ENCODE assay signal across 8 mouse cellular contexts in genomic region chr3:88831177-88832121, GRCm38 (mm10). TPM values are rescaled to one million over a fixed set of nuclear protein-coding genes. Genes with fewer than 3 reads are reported as not detected.
DNase-seq lines count a peak whose midpoint lies in the region; ATAC-seq and TF ChIP-seq lines count a peak whose summit lies in the region.
"Not testable (repeated sequence)": the region's sequence is repeated elsewhere in the genome, so short reads cannot be mapped to it uniquely, and the experiment has no call there.

No protein-coding gene starts in this region.

- H3K27ac ChIP-seq in intestine, embryonic 14.5 days (ENCODE audit: low read depth) = peak overlapping the region; percentile 54; the same call in 1 of the 2 replicates
- peak overlapping the region; percentile 87 for H3K27ac ChIP-seq in left cerebral cortex, adult 2 months

- H3K9ac ChIP-seq in intestine, embryonic 14.5 days (ENCODE audit: low read length) = not testable (repeated sequence)

- H3K4me2 ChIP-seq in intestine, embryonic 14.5 days (ENCODE audit: low read length) = peak overlapping the region; percentile 45

- H3K9me3 ChIP-seq in intestine, embryonic 14.5 days (ENCODE audit: control insufficient read depth, low read length) = not testable (repeated sequence)

- not testable (repeated sequence) for H3K4me1 ChIP-seq in intestine, embryonic 14.5 days (replicated peaks; ENCODE audit: control insufficient read depth, insufficient read depth, low read length)

- peak; percentile 42 for DNase-seq in adrenal gland, adult 8-10 months
- peak; percentile 58 for DNase-seq in embryo, embryonic 9.5 days (ENCODE audit: extremely low spot score)
- peak; percentile 67 for DNase-seq in intestine, embryonic 14.5 days (ENCODE audit: low spot score)
- peak; percentile 70 to 79 for DNase-seq in left cerebral cortex, adult 2 months (ENCODE audit: extremely low spot score in 1 of 2, low spot score in 2 of 2)
- peak; percentile 38 for DNase-seq in lung, postnatal 14 days
- DNase-seq in ovary, postnatal 36 days (ENCODE audit: low spot score) = peak; percentile 61
- peak; percentile 4 to 13 for DNase-seq in thymus, postnatal 10 days (ENCODE audit: low spot score in 2 of 2)

- H3K4me3 ChIP-seq in intestine, embryonic 14.5 days (ENCODE audit: low read depth, low read length) = peak overlapping the region; percentile 17; the same call in 1 of the 2 replicates
- peak overlapping the region; percentile 62 for H3K4me3 ChIP-seq in left cerebral cortex, adult 2 months

- H3K27me3 ChIP-seq in intestine, embryonic 14.5 days (replicated peaks; ENCODE audit: control insufficient read depth, insufficient read depth, low read length) = not testable (repeated sequence)

- peak; percentile 52 for ATAC-seq in granulocyte monocyte progenitor cell, adult 5-6 weeks (replicated peaks; ENCODE audit: poor library complexity, severe bottlenecking)
- peak; percentile 68 for ATAC-seq in intestine, embryonic 14.5 days (replicated peaks; ENCODE audit: low FRiP score, low TSS enrichment, low read depth)

- intact Hi-C loops in left cerebral cortex, adult 2 months (cut with DNase I) = not testable (repeated sequence)

- TF ChIP-seq CTCF in left cerebral cortex, adult 2 months (IDR thresholded peaks at IDR 0.05) = not testable (repeated sequence)

- not testable (repeated sequence) for H3K36me3 ChIP-seq in intestine, embryonic 14.5 days (ENCODE audit: control insufficient read depth, insufficient read depth, low read length)

- 9% methylated on average over 21 of the region's 28 CpGs for WGBS in intestine, embryonic 14.5 days

RNA-seq across cellular contexts. Expression of gene Gon4l, which starts 3.6 kb away (rescaled TPM):
- total RNA-seq in adrenal gland, adult 8-10 months (2022) = 10 to 100 TPM; 34.8 to 56.4 (median 40.3) TPM
- 34.9 and 45.3 TPM in 2 replicates for total RNA-seq in granulocyte monocyte progenitor cell, adult 5-6 weeks (2014; fragmentation: Nextera tagmentation)
- 22.8 and 29.2 TPM in 2 replicates for total RNA-seq in granulocyte monocyte progenitor cell, adult 5-6 weeks (2017)
- 14.7 and 14.8 TPM in 2 replicates for polyA plus RNA-seq in intestine, embryonic 14.5 days (2014; fragmentation: Nextera tagmentation; extraction: Ambion mirVana)
- 10 to 100 TPM; 46.9 to 48.3 TPM for total RNA-seq in left cerebral cortex, adult 2 months (2021)

RNA-seq across cellular contexts. Expression of gene Syt11, which starts 56.5 kb away (rescaled TPM):
- total RNA-seq in adrenal gland, adult 8-10 months (2022) = 10 to 100 TPM; 13.5 to 24.3 (median 15.7) TPM
- 0.19 and 0.62 TPM in 2 replicates for total RNA-seq in granulocyte monocyte progenitor cell, adult 5-6 weeks (2014; fragmentation: Nextera tagmentation)
- 0.65 and 1.1 TPM in 2 replicates for total RNA-seq in granulocyte monocyte progenitor cell, adult 5-6 weeks (2017)
- polyA plus RNA-seq in intestine, embryonic 14.5 days (2014; fragmentation: Nextera tagmentation; extraction: Ambion mirVana) = 28.6 and 29.7 TPM in 2 replicates
- 100 to 1,000 TPM; 513 to 521 TPM for total RNA-seq in left cerebral cortex, adult 2 months (2021)

Comparison
In these comparisons a context has a peak if more than half of its experiments do, and no peak if none do; other contexts are left out.
1. Peak in every context shown above with its lines: DNase-seq, ATAC-seq, H3K4me3 ChIP-seq and H3K27ac ChIP-seq.
2. DNase-seq: peak in every context shown above with its lines; median percentile 74 in left cerebral cortex, adult 2 months; 67 in intestine, embryonic 14.5 days; 61 in ovary, postnatal 36 days; 58 in embryo, embryonic 9.5 days; 42 in adrenal gland, adult 8-10 months; 38 in lung, postnatal 14 days; 8 in thymus, postnatal 10 days.
3. RNA of gene Syt11, which starts 56.5 kb away (total RNA-seq): 513 to 521 TPM in left cerebral cortex, adult 2 months; 13.5 to 24.3 TPM in adrenal gland, adult 8-10 months and 0.19 to 1.1 TPM in granulocyte monocyte progenitor cell, adult 5-6 weeks; every median in the first group is over 10 times any median in the second.